11 mouse cellular contexts compared by ENCODE assay signal in the genomic region with DNA sequence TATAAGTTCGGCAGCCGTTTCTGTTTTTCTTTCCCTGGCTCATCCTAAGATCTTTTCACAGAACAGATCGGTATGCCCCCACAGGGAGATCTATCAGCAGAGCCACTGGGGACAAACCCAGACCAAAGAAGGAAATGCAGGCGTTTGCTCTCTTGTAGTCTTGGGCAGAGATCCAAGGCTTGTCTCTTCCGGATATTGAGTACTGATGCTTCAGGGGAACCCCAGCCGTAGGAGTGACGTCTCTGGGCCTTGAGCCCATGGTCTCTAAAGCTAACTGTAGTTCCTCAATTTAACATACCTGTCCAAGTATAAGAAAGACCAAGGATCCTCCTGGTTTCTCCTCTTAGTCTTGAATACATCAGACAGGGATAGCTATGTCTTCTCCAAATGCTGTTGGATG. TPM values are rescaled to one million over a fixed set of nuclear protein-coding genes. Genes with fewer than 3 reads are reported as not detected.
DNase-seq lines count a peak whose midpoint lies in the region; ATAC-seq lines count a peak whose summit lies in the region.
"Had no signal": no experiment of that assay in that cellular context is flagged by ENCODE, and none has a peak within 500 bp of the region (broad histone marks: within the 10 kb centered on the region; RNA-seq: fewer than 3 reads in every experiment).

No protein-coding gene starts in this region.

- H3K27ac ChIP-seq in heart, embryonic 15.5 days: peak overlapping the region; percentile 3; the same call in 1 of the 2 replicates
- peak overlapping the region; percentile 7 for H3K27ac ChIP-seq in lung, embryonic 16.5 days (ENCODE audit: low read length)

- no peaks in the 10 kb centered on the region for H3K36me3 ChIP-seq in heart, embryonic 15.5 days
- no peaks in the 10 kb centered on the region for H3K36me3 ChIP-seq in lung, embryonic 16.5 days (ENCODE audit: control insufficient read depth, insufficient read depth, low read length)

- H3K4me1 ChIP-seq in heart, embryonic 15.5 days (replicated peaks): peaks cover 29% of the 10 kb centered on the region
- H3K4me1 ChIP-seq in lung, embryonic 16.5 days (replicated peaks; ENCODE audit: control insufficient read depth, insufficient read depth, low read length): peaks cover 21% of the 10 kb centered on the region

- intact Hi-C loops in gastrocnemius, postnatal 14 days (cut with DNase I; ENCODE audit: low total_unique reads): no loop called here
- intact Hi-C loops in left cerebral cortex, postnatal 14 days (cut with DNase I): loop anchor here (10.0 kb wide), 1 partner anchor 219 kb away; no protein-coding TSS in a partner anchor

- H3K4me3 ChIP-seq in heart, embryonic 15.5 days: no peak overlapping the region
- H3K4me3 ChIP-seq in lung, embryonic 16.5 days (ENCODE audit: low read length): no peak overlapping the region

- WGBS in heart, embryonic 15.5 days: 31% methylated on average over 7 of the region's 7 CpGs
- WGBS in lung, embryonic 16.5 days: 30% methylated on average over 7 of the region's 7 CpGs

- no peak for ATAC-seq in heart, embryonic 15.5 days (replicated peaks; ENCODE audit: insufficient number of reproducible peaks, insufficient read depth, low FRiP score, low read depth)
- ATAC-seq in lung, embryonic 16.5 days (ENCODE audit: low read depth): peak; percentile 24; the same call in 1 of the 2 replicates

- no peaks in the 10 kb centered on the region for H3K9me3 ChIP-seq in heart, embryonic 15.5 days (replicated peaks)
- no peaks in the 10 kb centered on the region for H3K9me3 ChIP-seq in lung, embryonic 16.5 days (ENCODE audit: control insufficient read depth, low read length)

- no peaks in the 10 kb centered on the region for H3K27me3 ChIP-seq in heart, embryonic 15.5 days
- H3K27me3 ChIP-seq in lung, embryonic 16.5 days (ENCODE audit: control insufficient read depth, insufficient read depth, low read depth, low read length): no peaks in the 10 kb centered on the region
- H3K27me3 ChIP-seq: CH12.LX had no signal

- no peak overlapping the region for H3K4me2 ChIP-seq in heart, embryonic 15.5 days
- H3K4me2 ChIP-seq in lung, embryonic 16.5 days (ENCODE audit: low read depth, low read length): no peak overlapping the region
- H3K4me2 ChIP-seq: midbrain, embryonic 11.5 days had no signal

- H3K9ac ChIP-seq in heart, embryonic 15.5 days: no peak overlapping the region
- no peak overlapping the region for H3K9ac ChIP-seq in lung, embryonic 16.5 days (ENCODE audit: low read length)

- DNase-seq in gastrocnemius, postnatal 14 days: peak; percentile 28
- DNase-seq in gastrocnemius, postnatal 4 days (ENCODE audit: low spot score in 2 of 2): no peak
- DNase-seq in B cell, adult 2 months: peak; percentile 77 to 85
- DNase-seq in left cerebral cortex, postnatal 14 days (ENCODE audit: low spot score in 2 of 2): no peak
- no peak for DNase-seq in layer of hippocampus, adult 8-10 months (ENCODE audit: low spot score in 2 of 2)
- no peak for DNase-seq in layer of hippocampus, adult 18-20 months (ENCODE audit: low spot score in 2 of 2)
- DNase-seq: right cerebral cortex, postnatal 14 days had no signal

RNA-seq across cellular contexts. Expression of gene Csrp1, which starts 6.1 kb away (rescaled TPM):
- total RNA-seq in gastrocnemius, postnatal 14 days (2021): 10 to 100 TPM; 40.6 to 53.4 TPM
- 100 to 1,000 TPM; 109 to 114 TPM for total RNA-seq in gastrocnemius, postnatal 4 days (2021)
- polyA plus RNA-seq in heart, embryonic 15.5 days (2015; fragmentation: Nextera tagmentation; extraction: Ambion mirVana): 149 and 169 TPM in 2 replicates
- 268 and 290 TPM in 2 replicates for polyA plus RNA-seq in lung, embryonic 16.5 days (2015; fragmentation: Nextera tagmentation; extraction: Ambion mirVana)
- total RNA-seq in left cerebral cortex, postnatal 14 days (2021): 100 to 1,000 TPM; 133 to 136 TPM
- 100 to 1,000 TPM; 242 to 284 (median 250) TPM for total RNA-seq in layer of hippocampus, adult 8-10 months (2022)
- total RNA-seq in layer of hippocampus, adult 18-20 months (2021): 100 to 1,000 TPM; 272 to 277 TPM

RNA-seq across cellular contexts. Expression of gene Phlda3, which starts 40.0 kb away (rescaled TPM):
- total RNA-seq in gastrocnemius, postnatal 14 days (2021): 10 to 100 TPM; 25.4 to 39.5 TPM
- total RNA-seq in gastrocnemius, postnatal 4 days (2021): 10 to 100 TPM; 30.6 to 38.0 TPM
- 70.5 and 85.0 TPM in 2 replicates for polyA plus RNA-seq in heart, embryonic 15.5 days (2015; fragmentation: Nextera tagmentation; extraction: Ambion mirVana)
- 62.8 and 63.2 TPM in 2 replicates for polyA plus RNA-seq in lung, embryonic 16.5 days (2015; fragmentation: Nextera tagmentation; extraction: Ambion mirVana)
- total RNA-seq in left cerebral cortex, postnatal 14 days (2021): 10 to 100 TPM; 15.0 to 16.6 TPM
- total RNA-seq in layer of hippocampus, adult 8-10 months (2022): 10 to 100 TPM; 12.4 to 15.9 (median 15.0) TPM
- 10 to 100 TPM; 13.2 to 13.9 TPM for total RNA-seq in layer of hippocampus, adult 18-20 months (2021)

RNA-seq across cellular contexts. Expression of gene Tnni1, which starts 53.3 kb away (rescaled TPM):
- 100 to 1,000 TPM; 204 to 373 TPM for total RNA-seq in gastrocnemius, postnatal 14 days (2021)
- 100 to 1,000 TPM; 298 to 331 TPM for total RNA-seq in gastrocnemius, postnatal 4 days (2021)
- 3,693 and 4,133 TPM in 2 replicates for polyA plus RNA-seq in heart, embryonic 15.5 days (2015; fragmentation: Nextera tagmentation; extraction: Ambion mirVana)
- 92.3 and 105 TPM in 2 replicates for polyA plus RNA-seq in lung, embryonic 16.5 days (2015; fragmentation: Nextera tagmentation; extraction: Ambion mirVana)
- 1 to 10 TPM; 2.3 to 2.5 TPM for total RNA-seq in left cerebral cortex, postnatal 14 days (2021)
- 1 to 10 TPM; 1.5 to 4.1 (median 2.9) TPM for total RNA-seq in layer of hippocampus, adult 8-10 months (2022)
- total RNA-seq in layer of hippocampus, adult 18-20 months (2021): 1 to 10 TPM; 1.2 to 1.5 TPM

Comparison
In these comparisons a context has a peak if more than half of its experiments do, and no peak if none do; other contexts are left out.
1. DNase-seq: peak in gastrocnemius, postnatal 14 days (single experiment) and B cell, adult 2 months (2 of 2); none in gastrocnemius, postnatal 4 days (0 of 2), left cerebral cortex, postnatal 14 days (0 of 2), layer of hippocampus, adult 8-10 months (0 of 2) and layer of hippocampus, adult 18-20 months (0 of 2).
2. RNA of gene Tnni1, which starts 53.3 kb away (total RNA-seq): 204 to 373 TPM in gastrocnemius, postnatal 14 days and 298 to 331 TPM in gastrocnemius, postnatal 4 days; 1.5 to 4.1 TPM in layer of hippocampus, adult 8-10 months, 2.3 to 2.5 TPM in left cerebral cortex, postnatal 14 days and 1.2 to 1.5 TPM in layer of hippocampus, adult 18-20 months; every median in the first group is over 10 times any median in the second.